Mouse (Mus musculus) thymus, adult 2 months (tissue): ENCODE results near the gene Ecel1.

Experiments used
- CTCF ChIP-seq: fragments of 200-500 bp; IDR thresholded peaks from 2 replicates; pipeline ENCODE4 v1.5.1; 2012; ENCODE audit warnings: mild to moderate bottlenecking, control low read depth, low read length, moderate library complexity, borderline replicate concordance; ENCODE audit not compliant: control insufficient read depth, poor library complexity, insufficient read depth; ENCODE audit errors: extremely low read depth
- POLR2A ChIP-seq: fragments of 200-500 bp; IDR thresholded peaks from 2 replicates; pipeline ENCODE4 v1.6.1; 2012; ENCODE audit warnings: mild to moderate bottlenecking, low read length, control low read depth, moderate library complexity; ENCODE audit not compliant: control insufficient read depth, poor library complexity, insufficient read depth; ENCODE audit errors: extremely low read depth

GRCm38 (mm10) chr1:87184751-87185139 is 28.4 kb upstream of the Ecel1 start:
- peak; percentile 79 for TF ChIP-seq CTCF
- TF ChIP-seq POLR2A: no peak
